Comparison of ENCODE assay signal across 22 mouse cellular contexts in the genomic region with DNA sequence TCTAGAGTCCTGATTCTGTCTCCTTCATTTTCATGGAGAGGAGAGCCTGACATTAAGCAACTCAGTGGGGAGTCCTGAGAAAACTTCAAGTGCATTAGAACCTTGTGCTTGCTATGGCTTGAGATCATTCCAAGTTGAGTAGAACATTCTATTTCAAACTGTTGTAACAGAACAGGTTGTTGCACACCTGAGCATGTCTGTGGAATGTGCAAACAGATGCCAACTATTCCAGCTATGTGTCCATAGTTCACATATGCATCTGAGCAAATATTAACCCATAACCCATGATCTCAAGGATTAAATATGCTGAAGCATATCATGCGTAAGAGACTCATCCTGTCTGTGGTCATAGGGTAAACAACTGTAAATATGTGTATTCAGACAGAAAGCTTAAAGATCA.
DNase-seq lines count a peak whose midpoint lies in the region; ATAC-seq and TF ChIP-seq lines count a peak whose summit lies in the region.
"Had no signal": no experiment of that assay in that cellular context is flagged by ENCODE, and none has a peak within 500 bp of the region (broad histone marks: within the 10 kb centered on the region; RNA-seq: fewer than 3 reads in every experiment).

No protein-coding gene starts in this region.

- no peaks in the 10 kb centered on the region for H3K4me1 ChIP-seq in embryonic facial prominence, embryonic 14.5 days (ENCODE audit: control insufficient read depth, insufficient read depth, low read length)
- no peaks in the 10 kb centered on the region for H3K4me1 ChIP-seq in embryonic facial prominence, embryonic 10.5 days
- H3K4me1 ChIP-seq in kidney, postnatal 0 days (replicated peaks; ENCODE audit: insufficient read depth, low read length), result no peaks in the 10 kb centered on the region
- H3K4me1 ChIP-seq in hindbrain, embryonic 11.5 days (replicated peaks; ENCODE audit: control insufficient read depth, insufficient read depth, low read length), result no peaks in the 10 kb centered on the region
- H3K4me1 ChIP-seq: embryonic facial prominence, embryonic 13.5 days; hindbrain, embryonic 13.5 days had no signal

- peak; percentile 12 for DNase-seq in embryonic facial prominence, embryonic 14.5 days (ENCODE audit: low spot score)
- DNase-seq in embryonic facial prominence, embryonic 10.5 days (ENCODE audit: low spot score), result no peak
- peak; percentile 21 to 73 for DNase-seq in kidney, adult 8-10 months
- no peak for DNase-seq in kidney, adult 18-20 months
- peak; percentile 12 for DNase-seq in kidney, postnatal 0 days (ENCODE audit: low spot score)
- DNase-seq in kidney, postnatal 36 days, result peak; percentile 6 to 60
- no peak for DNase-seq in hindbrain, embryonic 11.5 days (ENCODE audit: low spot score)
- DNase-seq in gastrocnemius, postnatal 14 days, result no peak
- DNase-seq: adrenal gland, postnatal 10 days; B cell, adult 2 months; cerebellum, adult 11-12 months; cerebellum, adult 9-10 months; cerebellum, postnatal 25 days; gastrocnemius, postnatal 10 days; heart, postnatal 10 days; heart, postnatal 4 days had no signal

- H3K4me2 ChIP-seq in embryonic facial prominence, embryonic 14.5 days (ENCODE audit: low read depth, low read length), result no peak overlapping the region
- no peak overlapping the region for H3K4me2 ChIP-seq in kidney, postnatal 0 days (ENCODE audit: low read length)
- H3K4me2 ChIP-seq in hindbrain, embryonic 11.5 days (replicated peaks; ENCODE audit: low read depth, low read length), result no peak overlapping the region
- H3K4me2 ChIP-seq: embryonic facial prominence, embryonic 13.5 days; hindbrain, embryonic 13.5 days had no signal

- no peak for TF ChIP-seq CTCF in kidney, postnatal 0 days (IDR thresholded peaks at IDR 0.05; ENCODE audit: low read depth)

- H3K27me3 ChIP-seq in embryonic facial prominence, embryonic 14.5 days (replicated peaks; ENCODE audit: control insufficient read depth, insufficient read depth, low read length), result no peaks in the 10 kb centered on the region
- H3K27me3 ChIP-seq in embryonic facial prominence, embryonic 10.5 days (replicated peaks; ENCODE audit: low read depth, poor library complexity, severe bottlenecking), result no peaks in the 10 kb centered on the region
- no peaks in the 10 kb centered on the region for H3K27me3 ChIP-seq in kidney, postnatal 0 days (ENCODE audit: insufficient read depth, low read length)
- H3K27me3 ChIP-seq in hindbrain, embryonic 11.5 days (ENCODE audit: control insufficient read depth, insufficient read depth, low read length), result no peaks in the 10 kb centered on the region
- H3K27me3 ChIP-seq: embryonic facial prominence, embryonic 13.5 days; hindbrain, embryonic 13.5 days had no signal

- H3K9me3 ChIP-seq in embryonic facial prominence, embryonic 14.5 days (ENCODE audit: control insufficient read depth, low read length), result no peaks in the 10 kb centered on the region
- H3K9me3 ChIP-seq in embryonic facial prominence, embryonic 10.5 days, result no peaks in the 10 kb centered on the region
- no peaks in the 10 kb centered on the region for H3K9me3 ChIP-seq in kidney, postnatal 0 days (replicated peaks; ENCODE audit: low read length)
- no peaks in the 10 kb centered on the region for H3K9me3 ChIP-seq in hindbrain, embryonic 11.5 days (ENCODE audit: control insufficient read depth, low read length)
- H3K9me3 ChIP-seq: embryonic facial prominence, embryonic 13.5 days; G1E; hindbrain, embryonic 13.5 days had no signal

- H3K4me3 ChIP-seq in embryonic facial prominence, embryonic 14.5 days (ENCODE audit: low read depth, low read length), result no peak overlapping the region
- H3K4me3 ChIP-seq in embryonic facial prominence, embryonic 10.5 days, result no peak overlapping the region
- H3K4me3 ChIP-seq in kidney, postnatal 0 days (replicated peaks; ENCODE audit: low read depth, low read length), result no peak overlapping the region
- H3K4me3 ChIP-seq in hindbrain, embryonic 11.5 days (ENCODE audit: low read depth, low read length), result no peak overlapping the region
- H3K4me3 ChIP-seq: embryonic facial prominence, embryonic 13.5 days; hindbrain, embryonic 13.5 days had no signal

- intact Hi-C loops in gastrocnemius, postnatal 14 days (cut with DNase I; ENCODE audit: low total_unique reads), result no loop called here

- H3K27ac ChIP-seq in embryonic facial prominence, embryonic 14.5 days (replicated peaks; ENCODE audit: low read depth, low read length), result no peak overlapping the region
- H3K27ac ChIP-seq in embryonic facial prominence, embryonic 10.5 days (replicated peaks), result no peak overlapping the region
- no peak overlapping the region for H3K27ac ChIP-seq in kidney, postnatal 0 days
- no peak overlapping the region for H3K27ac ChIP-seq in hindbrain, embryonic 11.5 days (ENCODE audit: low read depth, low read length)
- H3K27ac ChIP-seq: embryonic facial prominence, embryonic 13.5 days; hindbrain, embryonic 13.5 days; hindbrain, postnatal 0 days had no signal

- no peaks in the 10 kb centered on the region for H3K36me3 ChIP-seq in embryonic facial prominence, embryonic 14.5 days (ENCODE audit: control insufficient read depth, insufficient read depth, low read length)
- no peaks in the 10 kb centered on the region for H3K36me3 ChIP-seq in embryonic facial prominence, embryonic 10.5 days (replicated peaks)
- no peaks in the 10 kb centered on the region for H3K36me3 ChIP-seq in kidney, postnatal 0 days (ENCODE audit: insufficient read depth, low read length)
- H3K36me3 ChIP-seq in hindbrain, embryonic 11.5 days (ENCODE audit: control insufficient read depth, insufficient read depth, low read length), result no peaks in the 10 kb centered on the region
- H3K36me3 ChIP-seq: embryonic facial prominence, embryonic 13.5 days; G1E; hindbrain, embryonic 13.5 days had no signal

- no peak for ATAC-seq in embryonic facial prominence, embryonic 14.5 days (ENCODE audit: low read depth)
- peak; percentile 69; the same call in 1 of the 2 replicates for ATAC-seq in kidney, postnatal 0 days (replicated peaks; ENCODE audit: low FRiP score, low read depth)
- no peak for ATAC-seq in hindbrain, embryonic 11.5 days (ENCODE audit: low FRiP score)
- ATAC-seq: CD4-positive, CD25-positive, alpha-beta regulatory T cell, adult 4 months; forebrain, embryonic 16.5 days; hindbrain, postnatal 0 days had no signal

- no peak overlapping the region for H3K9ac ChIP-seq in embryonic facial prominence, embryonic 14.5 days (ENCODE audit: low read depth, low read length)
- no peak overlapping the region for H3K9ac ChIP-seq in kidney, postnatal 0 days (ENCODE audit: low read depth, low read length)
- H3K9ac ChIP-seq in hindbrain, embryonic 11.5 days (ENCODE audit: low read depth, low read length), result no peak overlapping the region
- H3K9ac ChIP-seq: embryonic facial prominence, embryonic 13.5 days; hindbrain, embryonic 13.5 days had no signal

- WGBS in embryonic facial prominence, embryonic 14.5 days, result 77% methylated on average over 1 of the region's 1 CpGs
- 84% methylated on average over 1 of the region's 1 CpGs for WGBS in embryonic facial prominence, embryonic 10.5 days
- WGBS in kidney, postnatal 0 days, result 80% methylated on average over 1 of the region's 1 CpGs
- WGBS in hindbrain, embryonic 11.5 days, result 89% methylated on average over 1 of the region's 1 CpGs

Comparison
In these comparisons a context has a peak if more than half of its experiments do, and no peak if none do; other contexts are left out.
1. DNase-seq: peak in embryonic facial prominence, embryonic 14.5 days (single experiment), kidney, adult 8-10 months (2 of 2), kidney, postnatal 0 days (single experiment) and kidney, postnatal 36 days (2 of 2); none in embryonic facial prominence, embryonic 10.5 days (single experiment), kidney, adult 18-20 months (single experiment), hindbrain, embryonic 11.5 days (single experiment) and gastrocnemius, postnatal 14 days (single experiment).